Mouse (Mus musculus): ENCODE data around the gene Slc12a6. TPM values are rescaled to one million over a fixed set of nuclear protein-coding genes. Genes with fewer than 3 reads are reported as not detected.

Gene Slc12a6
- polyA plus RNA-seq, 1 experiment from 2014 or later, result 10.7 TPM

DNA sequence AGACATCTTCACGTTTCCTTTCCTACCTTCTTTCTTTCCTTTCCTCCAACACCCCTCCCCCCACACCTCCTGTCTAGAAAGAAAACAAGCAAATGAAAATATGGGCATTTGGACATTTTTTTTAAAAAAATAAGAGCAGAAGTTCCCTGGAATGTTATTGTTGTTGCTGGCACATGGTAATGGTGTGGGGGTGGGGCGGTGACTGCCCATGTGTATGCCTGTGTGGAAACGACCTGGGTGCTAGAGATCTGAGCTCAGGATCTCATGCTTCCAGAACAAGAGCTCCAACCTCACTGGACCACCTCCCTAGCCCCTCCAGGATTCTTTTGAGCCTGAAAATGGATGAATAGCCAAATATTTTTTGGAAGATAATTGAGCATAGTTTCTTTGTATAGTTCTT is 75.5 kb downstream of the Slc12a6 start:
- Histone ChIP-seq H3K27me3 (no peaks in the 10 kb centered on the region), H3K9ac (no peak overlapping the region), H3K4me1 (no peaks in the 10 kb centered on the region), H3K36me3 (peaks cover 59% of the 10 kb centered on the region), H3K4me2 (no peak overlapping the region), H3K4me3 (replicated peaks) (no peak overlapping the region), H3K9me3 (replicated peaks) (no peaks in the 10 kb centered on the region), H3K27ac (no peak overlapping the region)
- no peak for ATAC-seq (replicated peaks; ENCODE audit: low FRiP score)
- WGBS, result 57% methylated on average over 3 of the region's 3 CpGs

DNA sequence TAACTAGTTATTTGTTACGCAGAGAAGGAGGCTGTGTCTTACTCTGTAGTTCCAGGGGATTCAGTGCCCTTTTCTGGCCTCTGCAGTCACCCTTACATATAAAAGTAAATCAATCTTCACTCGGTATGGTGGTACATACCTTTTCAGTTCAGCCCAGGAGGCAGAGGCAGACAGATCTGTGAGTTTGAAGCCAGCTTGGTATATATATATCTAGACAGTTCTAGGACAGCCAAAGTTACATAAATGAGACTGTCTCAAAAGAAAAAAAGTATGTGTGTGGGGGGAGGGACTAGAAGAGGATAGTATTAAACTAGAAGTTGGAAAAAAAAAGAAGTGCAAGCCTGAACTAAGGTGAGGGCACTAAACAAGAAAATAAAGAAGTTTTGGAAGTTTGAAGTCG is 82.6 kb downstream of the Slc12a6 start:
- H3K36me3 ChIP-seq, result peaks cover 60% of the 10 kb centered on the region
- WGBS, result 91% methylated on average over 3 of the region's 3 CpGs

GRCm38 (mm10) chr2:112353685-112354455 is 88.2 kb downstream of the Slc12a6 start:
- H3K27ac ChIP-seq, result no peak overlapping the region
- peak; percentile 88 for ATAC-seq (replicated peaks; ENCODE audit: low FRiP score)
- H3K9ac ChIP-seq, result no peak overlapping the region
- no peak overlapping the region for H3K4me2 ChIP-seq
- WGBS, result 43% methylated on average over 7 of the region's 7 CpGs
- H3K9me3 ChIP-seq (replicated peaks), result no peaks in the 10 kb centered on the region
- H3K4me1 ChIP-seq, result 0 out of 2 replicates have a peak, but pooled peaks cover 8% of the 10 kb centered on the region
- H3K27me3 ChIP-seq, result no peaks in the 10 kb centered on the region
- H3K36me3 ChIP-seq, result peaks cover 72% of the 10 kb centered on the region
- no peak overlapping the region for H3K4me3 ChIP-seq (replicated peaks)

More for the DNA sequence above, 82.6 kb downstream of the Slc12a6 start:
- Histone ChIP-seq H3K27me3 (no peaks in the 10 kb centered on the region), H3K4me1 (no peaks in the 10 kb centered on the region), H3K9ac (no peak overlapping the region), H3K4me2 (no peak overlapping the region), H3K4me3 (replicated peaks) (no peak overlapping the region), H3K27ac (no peak overlapping the region), H3K9me3 (replicated peaks) (no peaks in the 10 kb centered on the region)
- no peak for ATAC-seq (replicated peaks; ENCODE audit: low FRiP score)

GRCm38 (mm10) chr2:112359611-112360010 is 94.0 kb downstream of the Slc12a6 start:
- H3K27ac ChIP-seq, result peak overlapping the region; percentile 28
- no peak overlapping the region for H3K9ac ChIP-seq
- no peaks in the 10 kb centered on the region for H3K27me3 ChIP-seq
- H3K36me3 ChIP-seq, result peaks cover 90% of the 10 kb centered on the region
- no peak overlapping the region for H3K4me3 ChIP-seq (replicated peaks)
- no peaks in the 10 kb centered on the region for H3K9me3 ChIP-seq (replicated peaks)
- no peak overlapping the region for H3K4me2 ChIP-seq
- 0 out of 2 replicates have a peak, but pooled peaks cover 5% of the 10 kb centered on the region for H3K4me1 ChIP-seq
- ATAC-seq (replicated peaks; ENCODE audit: low FRiP score), result no peak; the same call in 1 of the 2 replicates
- 35% methylated on average over 2 of the region's 2 CpGs for WGBS

DNA sequence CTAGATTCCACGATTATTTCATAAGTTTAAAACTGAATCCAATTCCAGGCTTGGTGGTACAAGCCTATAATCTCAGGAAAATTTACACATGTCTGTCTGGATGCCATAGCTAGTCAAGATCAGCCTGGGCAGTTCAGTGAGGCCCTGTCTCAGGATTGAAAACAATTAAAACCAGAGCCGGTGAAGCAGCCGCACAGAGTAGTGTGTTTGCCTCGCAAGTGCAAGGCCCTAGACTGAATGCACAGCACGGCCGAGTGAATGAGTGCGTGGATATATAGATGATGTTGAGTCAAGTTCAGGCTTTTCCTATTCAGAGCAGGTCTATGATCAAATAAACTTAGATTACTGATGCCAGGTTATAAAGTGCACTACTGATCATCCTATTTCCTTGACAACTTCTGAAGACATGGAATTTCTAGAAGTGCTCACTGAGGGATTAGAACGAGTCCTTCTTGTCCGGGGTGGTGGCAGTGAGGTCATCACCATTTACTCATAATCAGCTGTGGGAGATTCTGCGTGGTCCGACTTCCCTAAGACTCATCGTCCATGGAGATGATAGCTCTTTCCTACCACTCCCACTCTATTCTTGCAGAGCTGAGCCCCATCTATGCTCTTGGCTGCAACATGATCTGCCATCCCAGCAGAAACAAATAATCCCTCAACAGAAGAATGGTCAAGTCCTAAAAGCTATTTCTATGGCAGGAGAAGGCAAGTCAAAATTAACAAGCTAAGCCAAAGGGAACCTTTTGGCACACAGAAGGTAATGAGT is 94.6 kb downstream of the Slc12a6 start:
- Histone ChIP-seq H3K27me3 (no peaks in the 10 kb centered on the region), H3K36me3 (peaks cover 90% of the 10 kb centered on the region), H3K4me2 (no peak overlapping the region), H3K4me3 (replicated peaks) (no peak overlapping the region), H3K4me1 (0 out of 2 replicates have a peak, but pooled peaks cover 2% of the 10 kb centered on the region), H3K9ac (no peak overlapping the region), H3K9me3 (replicated peaks) (no peaks in the 10 kb centered on the region), H3K27ac (peak overlapping the region; percentile 28)
- peak; percentile 81 for ATAC-seq (replicated peaks; ENCODE audit: low FRiP score)
- 58% methylated on average over 12 of the region's 12 CpGs for WGBS

DNA sequence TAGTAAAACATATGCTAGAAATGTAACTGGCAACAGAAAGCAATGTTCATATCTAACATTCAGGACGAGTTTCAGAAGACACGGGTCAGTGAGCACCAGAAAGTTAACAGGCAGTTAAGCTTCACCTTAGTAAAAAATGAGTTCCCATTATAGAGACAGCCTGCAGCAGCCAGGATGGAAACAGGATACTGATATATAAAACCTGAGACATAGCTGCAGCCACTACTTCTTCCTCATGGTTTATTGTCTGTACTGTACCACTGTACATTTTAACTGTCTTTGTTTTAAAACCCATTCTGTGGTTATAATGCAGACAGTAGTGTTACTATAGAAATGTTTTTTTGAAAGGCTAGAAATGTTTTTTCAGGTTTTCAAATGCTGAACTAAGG is 95.2 kb downstream of the Slc12a6 start:
- peak; percentile 86 for ATAC-seq (replicated peaks; ENCODE audit: low FRiP score)
- Histone ChIP-seq H3K36me3 (peaks cover 84% of the 10 kb centered on the region), H3K4me3 (replicated peaks) (no peak overlapping the region), H3K9ac (no peak overlapping the region), H3K27me3 (no peaks in the 10 kb centered on the region), H3K9me3 (replicated peaks) (no peaks in the 10 kb centered on the region), H3K4me1 (0 out of 2 replicates have a peak, but pooled peaks cover 2% of the 10 kb centered on the region), H3K4me2 (no peak overlapping the region), H3K27ac (peak overlapping the region; percentile 37)
- WGBS, result 44% methylated on average over 2 of the region's 2 CpGs

DNA sequence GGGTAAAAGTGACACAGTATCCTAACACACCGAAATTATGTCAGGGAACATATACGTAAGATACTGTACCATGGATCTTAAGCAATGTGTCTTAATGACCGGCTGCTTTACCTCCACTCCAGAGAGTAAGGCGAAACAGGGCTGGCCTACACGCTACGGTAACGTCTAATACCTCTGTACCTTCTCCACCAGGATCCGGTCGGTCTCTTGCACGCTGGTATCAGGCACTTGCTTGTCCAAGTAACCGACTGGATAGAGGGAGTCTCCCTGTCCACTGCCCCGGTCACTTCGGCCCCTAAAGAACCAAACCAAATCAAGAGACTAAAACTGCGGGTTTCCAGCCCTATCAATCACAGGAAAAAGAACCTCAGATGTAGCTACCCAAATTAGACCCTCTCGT is 101.6 kb downstream of the Slc12a6 start:
- Histone ChIP-seq H3K4me2 (peak overlapping the region; percentile 73), H3K4me1 (peaks cover 11% of the 10 kb centered on the region), H3K4me3 (replicated peaks) (peak overlapping the region; percentile 80), H3K9ac (peak overlapping the region; percentile 73), H3K9me3 (replicated peaks) (no peaks in the 10 kb centered on the region), H3K27me3 (no peaks in the 10 kb centered on the region), H3K36me3 (peaks cover 24% of the 10 kb centered on the region), H3K27ac (peak overlapping the region; percentile 94; the same call in 1 of the 2 replicates)
- WGBS, result 16% methylated on average over 15 of the region's 15 CpGs
- peak; percentile 63 for ATAC-seq (replicated peaks; ENCODE audit: low FRiP score)

GRCm38 (mm10) chr2:112367726-112368673 is 102.4 kb downstream of the Slc12a6 start, which contains the start of gene Emc4:
TSS of gene Emc4 (minus strand) at chr2:112368027.
- Histone ChIP-seq H3K36me3 (peaks cover 19% of the 10 kb centered on the region), H3K27me3 (no peaks in the 10 kb centered on the region), H3K4me1 (peaks cover 11% of the 10 kb centered on the region), H3K27ac (peak within 1 kb of the TSS; percentile 94), H3K9ac (peak within 1 kb of the TSS; percentile 73), H3K4me2 (peak within 1 kb of the TSS; percentile 73), H3K9me3 (replicated peaks) (no peaks in the 10 kb centered on the region), H3K4me3 (replicated peaks) (peak within 1 kb of the TSS; percentile 80)
- ATAC-seq (replicated peaks; ENCODE audit: low FRiP score), result peak; percentile 90
- 1% methylated on average over 46 of the region's 46 CpGs for WGBS

GRCm38 (mm10) chr2:112369941-112370340 is 104.3 kb downstream of the Slc12a6 start:
- no peak overlapping the region for H3K9ac ChIP-seq
- H3K27me3 ChIP-seq, result 0 out of 2 replicates have a peak, but pooled peaks cover 3% of the 10 kb centered on the region
- WGBS, result 61% methylated on average over 5 of the region's 5 CpGs
- H3K4me3 ChIP-seq (replicated peaks), result no peak overlapping the region
- H3K9me3 ChIP-seq (replicated peaks), result no peaks in the 10 kb centered on the region
- H3K4me1 ChIP-seq, result peaks cover 11% of the 10 kb centered on the region
- ATAC-seq (replicated peaks; ENCODE audit: low FRiP score), result no peak
- no peak overlapping the region for H3K27ac ChIP-seq
- H3K4me2 ChIP-seq, result no peak overlapping the region
- no peaks in the 10 kb centered on the region for H3K36me3 ChIP-seq

DNA sequence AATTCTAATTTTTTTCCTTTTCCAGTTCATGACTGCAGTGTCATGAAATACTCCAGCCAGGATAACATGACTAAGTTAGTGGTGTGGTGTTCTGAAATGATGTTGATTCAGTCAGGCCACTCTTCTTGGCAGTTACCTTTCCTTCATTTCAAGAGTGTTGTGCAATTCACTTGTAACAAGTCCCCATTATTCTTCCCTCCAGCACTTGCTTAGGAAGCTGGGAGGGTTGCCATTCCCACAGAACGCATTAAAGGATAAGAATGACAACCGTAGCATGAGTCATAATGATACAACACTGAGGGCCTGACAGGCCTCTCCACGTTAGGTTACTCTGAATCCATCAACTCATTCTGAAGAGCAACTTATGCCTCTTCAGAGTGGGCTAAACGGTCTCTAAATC is 107.5 kb downstream of the Slc12a6 start:
- no peak for ATAC-seq (replicated peaks; ENCODE audit: low FRiP score)
- no peak overlapping the region for H3K27ac ChIP-seq
- no peak overlapping the region for H3K4me2 ChIP-seq
- 68% methylated on average over 4 of the region's 4 CpGs for WGBS
- peaks cover 10% of the 10 kb centered on the region; the same call in 1 of the 2 replicates for H3K27me3 ChIP-seq
- no peak overlapping the region for H3K9ac ChIP-seq
- H3K4me3 ChIP-seq (replicated peaks), result no peak overlapping the region
- H3K36me3 ChIP-seq, result no peaks in the 10 kb centered on the region
- H3K4me1 ChIP-seq, result no peaks in the 10 kb centered on the region
- no peaks in the 10 kb centered on the region for H3K9me3 ChIP-seq (replicated peaks)

GRCm38 (mm10) chr2:112374610-112375009 is 109.0 kb downstream of the Slc12a6 start:
- H3K36me3 ChIP-seq, result no peaks in the 10 kb centered on the region
- no peak overlapping the region for H3K27ac ChIP-seq
- H3K4me1 ChIP-seq, result no peaks in the 10 kb centered on the region
- no peak overlapping the region for H3K4me2 ChIP-seq
- peaks cover 10% of the 10 kb centered on the region; the same call in 1 of the 2 replicates for H3K27me3 ChIP-seq
- no peak overlapping the region for H3K4me3 ChIP-seq (replicated peaks)
- no peak overlapping the region for H3K9ac ChIP-seq
- WGBS, result 53% methylated on average over 5 of the region's 5 CpGs
- ATAC-seq (replicated peaks; ENCODE audit: low FRiP score), result no peak
- no peaks in the 10 kb centered on the region for H3K9me3 ChIP-seq (replicated peaks)

Measured in kidney, embryonic 15.5 days (tissue).